Mouse (Mus musculus): ENCODE data around the gene Irf1. TPM values are rescaled to one million over a fixed set of nuclear protein-coding genes. Genes with fewer than 3 reads are reported as not detected.

The Irf1 gene
- polyA plus RNA-seq, 1 experiment from 2014 or later, result 3.6 TPM

DNA sequence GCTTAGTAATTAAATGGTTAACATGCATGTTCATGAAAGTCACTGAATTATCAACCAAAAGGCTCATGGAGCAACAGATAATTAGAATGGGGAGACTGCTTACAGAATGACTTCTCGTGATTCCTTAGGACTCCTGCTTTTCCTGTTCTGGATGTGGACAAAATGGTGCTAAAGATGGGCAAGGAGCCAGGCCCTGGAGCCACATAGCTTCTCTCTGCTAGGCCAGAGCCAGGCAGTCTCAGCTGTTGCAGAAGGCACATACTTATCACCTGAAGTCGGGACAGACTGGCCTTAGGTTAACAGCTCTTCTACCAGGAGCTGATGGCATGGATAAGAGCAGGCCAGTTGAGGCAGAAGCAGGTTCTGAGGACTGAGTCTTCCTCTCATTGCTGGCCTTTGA lies 40.9 kb downstream of the Irf1 start:
- DNase-seq (ENCODE audit: low spot score), result no peak
- H3K4me3 ChIP-seq, result no peak overlapping the region
- no peak overlapping the region for H3K27ac ChIP-seq
- H3K36me3 ChIP-seq, result no peaks in the 10 kb centered on the region
- no peaks in the 10 kb centered on the region for H3K9me3 ChIP-seq
- WGBS, result 72% methylated on average over 2 of the region's 2 CpGs
- peaks cover 12% of the 10 kb centered on the region for H3K4me1 ChIP-seq (replicated peaks)
- H3K27me3 ChIP-seq (ENCODE audit: insufficient read depth, poor library complexity, severe bottlenecking), result no peaks in the 10 kb centered on the region

GRCm38 (mm10) chr11:53811312-53811711 lies 41.5 kb downstream of the Irf1 start:
- DNase-seq (ENCODE audit: low spot score), result no peak
- Histone ChIP-seq H3K27me3 (ENCODE audit: insufficient read depth, poor library complexity, severe bottlenecking) (no peaks in the 10 kb centered on the region), H3K36me3 (no peaks in the 10 kb centered on the region), H3K4me3 (no peak overlapping the region), H3K9me3 (no peaks in the 10 kb centered on the region), H3K27ac (no peak overlapping the region), H3K4me1 (replicated peaks) (peaks cover 8% of the 10 kb centered on the region; the same call in 1 of the 2 replicates)
- 81% methylated on average over 3 of the region's 3 CpGs for WGBS

DNA sequence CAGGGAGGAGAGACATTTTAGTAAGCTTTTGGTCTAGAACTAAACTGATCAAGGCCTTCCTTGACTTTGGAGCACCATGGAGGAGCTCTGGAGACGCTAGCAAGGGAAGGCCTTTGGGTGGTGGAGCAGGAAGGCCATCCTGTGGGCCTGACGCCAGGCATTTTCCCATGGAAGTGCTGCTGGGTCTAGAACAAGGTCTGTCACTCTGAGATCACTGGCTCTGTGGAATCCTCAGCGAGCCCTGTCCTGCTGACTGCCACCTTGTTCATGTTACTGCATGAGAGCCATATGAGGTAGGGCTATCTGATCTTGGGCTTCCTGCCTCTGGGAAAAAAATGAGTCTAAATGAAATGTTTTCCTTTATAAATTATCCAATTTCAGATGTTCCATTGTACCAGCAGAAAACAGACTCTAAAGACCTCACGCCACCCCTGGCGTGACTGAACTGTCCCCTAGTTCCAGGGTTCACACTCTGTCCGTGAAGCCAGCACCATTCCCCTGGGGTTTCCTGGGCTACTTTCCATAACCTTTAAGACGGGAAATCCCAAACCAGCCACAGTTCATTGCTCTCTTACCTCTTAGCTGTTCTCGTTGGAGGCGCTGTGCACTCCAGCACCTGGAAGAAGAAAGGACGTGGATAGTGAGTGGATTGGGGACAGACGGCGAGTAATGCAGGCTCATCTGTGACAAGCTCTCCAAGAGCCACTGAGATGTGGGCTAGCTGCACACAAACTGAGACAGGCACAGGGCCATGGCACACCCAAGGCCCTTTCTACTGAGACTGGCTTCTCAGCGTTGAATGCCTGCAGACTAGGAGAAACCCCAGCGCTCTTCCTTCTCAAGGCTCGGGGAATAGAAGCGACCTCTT lies 43.4 kb downstream of the Irf1 start:
- H3K27me3 ChIP-seq (ENCODE audit: insufficient read depth, poor library complexity, severe bottlenecking), result no peaks in the 10 kb centered on the region
- no peaks in the 10 kb centered on the region for H3K9me3 ChIP-seq
- no peaks in the 10 kb centered on the region for H3K36me3 ChIP-seq
- 86% methylated on average over 16 of the region's 16 CpGs for WGBS
- H3K27ac ChIP-seq, result no peak overlapping the region
- H3K4me1 ChIP-seq (replicated peaks), result peaks cover 8% of the 10 kb centered on the region; the same call in 1 of the 2 replicates
- no peak for DNase-seq (ENCODE audit: low spot score)
- no peak overlapping the region for H3K4me3 ChIP-seq

DNA sequence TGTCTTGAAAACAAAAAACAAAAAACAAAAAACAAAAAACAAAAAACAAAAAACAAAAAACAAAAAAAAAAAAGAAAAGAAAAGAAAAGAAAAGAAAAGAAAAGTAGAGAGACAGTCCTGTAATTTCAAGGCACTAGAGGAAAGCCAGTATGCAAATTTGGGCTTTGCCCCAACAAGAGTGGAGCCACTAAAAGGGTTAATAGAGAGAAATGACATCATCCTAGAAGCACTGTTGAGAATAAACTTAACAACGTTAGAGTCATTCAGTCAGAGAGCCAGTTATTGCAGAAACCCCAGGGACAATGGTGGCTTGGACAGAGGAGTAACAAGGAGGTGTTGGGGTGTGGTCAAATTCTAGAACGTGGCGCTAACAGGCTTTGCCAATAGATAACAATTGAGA lies 45.0 kb downstream of the Irf1 start:
- 74% methylated on average over 3 of the region's 3 CpGs for WGBS
- no peak overlapping the region for H3K4me3 ChIP-seq
- no peaks in the 10 kb centered on the region; the same call in 1 of the 2 replicates for H3K4me1 ChIP-seq (replicated peaks)
- H3K36me3 ChIP-seq, result no peaks in the 10 kb centered on the region
- H3K27me3 ChIP-seq (ENCODE audit: insufficient read depth, poor library complexity, severe bottlenecking), result no peaks in the 10 kb centered on the region
- no peak overlapping the region for H3K27ac ChIP-seq
- no peaks in the 10 kb centered on the region for H3K9me3 ChIP-seq
- no peak for DNase-seq (ENCODE audit: low spot score)

- DNase-seq (ENCODE audit: low spot score), result no peak
- H3K4me1 ChIP-seq (replicated peaks), result peaks cover 3% of the 10 kb centered on the region; the same call in 1 of the 2 replicates
- no peaks in the 10 kb centered on the region for H3K36me3 ChIP-seq
- H3K27me3 ChIP-seq (ENCODE audit: insufficient read depth, poor library complexity, severe bottlenecking), result no peaks in the 10 kb centered on the region
- no peaks in the 10 kb centered on the region for H3K9me3 ChIP-seq
- 94% methylated on average over 5 of the region's 5 CpGs for WGBS
- no peak overlapping the region for H3K27ac ChIP-seq
- no peak overlapping the region for H3K4me3 ChIP-seq
Measured at GRCm38 (mm10) chr11:53816841-53817375, 47.1 kb downstream of the Irf1 start.

DNA sequence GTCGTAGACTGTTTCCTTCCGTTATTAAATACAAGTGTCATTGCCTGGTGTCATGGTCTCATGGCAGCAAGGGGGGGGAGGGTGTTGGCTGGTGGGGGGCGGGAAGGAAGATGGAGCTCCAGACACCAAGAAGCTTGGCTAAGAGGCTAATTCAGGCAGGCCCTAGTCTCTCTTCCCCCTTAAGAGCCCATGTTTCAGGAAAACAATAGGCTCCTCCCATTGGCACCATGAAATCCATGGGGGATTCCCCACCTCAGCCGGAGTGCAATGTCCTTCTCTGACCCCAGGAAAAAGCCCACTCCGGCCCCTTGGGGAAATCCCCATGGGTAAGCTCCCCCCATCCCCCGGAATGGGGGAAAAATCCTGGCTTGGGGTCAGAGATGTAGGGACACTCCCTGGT lies 49.0 kb downstream of the Irf1 start:
- Histone ChIP-seq H3K4me1 (replicated peaks) (peaks cover 3% of the 10 kb centered on the region; the same call in 1 of the 2 replicates), H3K9me3 (no peaks in the 10 kb centered on the region), H3K27me3 (ENCODE audit: insufficient read depth, poor library complexity, severe bottlenecking) (no peaks in the 10 kb centered on the region), H3K4me3 (no peak overlapping the region), H3K27ac (no peak overlapping the region), H3K36me3 (no peaks in the 10 kb centered on the region)
- no peak for DNase-seq (ENCODE audit: low spot score)
- WGBS, result 67% methylated on average over 6 of the region's 6 CpGs

DNA sequence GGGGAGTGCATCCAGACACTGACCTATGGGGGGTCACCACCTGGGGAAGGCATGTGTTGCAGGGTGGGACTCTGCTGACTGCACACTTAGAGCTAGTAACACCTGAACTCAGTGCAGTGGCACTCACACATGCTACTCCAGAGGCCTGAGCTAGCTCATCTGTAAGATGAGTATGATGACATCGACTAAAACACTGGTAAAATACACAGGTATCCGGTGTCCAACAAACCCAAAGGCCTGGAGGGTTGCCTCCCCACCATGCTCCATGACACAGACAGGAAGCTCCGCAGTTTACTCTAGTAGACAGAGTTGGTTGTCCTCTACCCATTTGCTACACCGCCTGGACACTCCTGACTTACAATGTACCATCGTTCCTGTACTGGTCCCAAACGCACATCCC lies 49.7 kb downstream of the Irf1 start:
- Histone ChIP-seq H3K27ac (no peak overlapping the region), H3K4me1 (replicated peaks) (peaks cover 3% of the 10 kb centered on the region; the same call in 1 of the 2 replicates), H3K36me3 (no peaks in the 10 kb centered on the region), H3K9me3 (no peaks in the 10 kb centered on the region), H3K27me3 (ENCODE audit: insufficient read depth, poor library complexity, severe bottlenecking) (no peaks in the 10 kb centered on the region), H3K4me3 (no peak overlapping the region)
- WGBS, result 87% methylated on average over 6 of the region's 6 CpGs
- DNase-seq (ENCODE audit: low spot score), result no peak

- Histone ChIP-seq H3K36me3 (no peaks in the 10 kb centered on the region), H3K4me1 (replicated peaks) (peaks cover 3% of the 10 kb centered on the region; the same call in 1 of the 2 replicates), H3K9me3 (no peaks in the 10 kb centered on the region), H3K27ac (no peak overlapping the region), H3K4me3 (no peak overlapping the region), H3K27me3 (ENCODE audit: insufficient read depth, poor library complexity, severe bottlenecking) (no peaks in the 10 kb centered on the region)
- DNase-seq (ENCODE audit: low spot score), result no peak
- WGBS, result 93% methylated on average over 13 of the region's 13 CpGs
Measured at GRCm38 (mm10) chr11:53820516-53821170, 50.8 kb downstream of the Irf1 start.

- 84% methylated on average over 11 of the region's 11 CpGs for WGBS
- Histone ChIP-seq H3K4me3 (no peak overlapping the region), H3K27ac (no peak overlapping the region), H3K27me3 (ENCODE audit: insufficient read depth, poor library complexity, severe bottlenecking) (no peaks in the 10 kb centered on the region), H3K9me3 (no peaks in the 10 kb centered on the region), H3K4me1 (replicated peaks) (peaks cover 3% of the 10 kb centered on the region; the same call in 1 of the 2 replicates), H3K36me3 (no peaks in the 10 kb centered on the region)
- no peak for DNase-seq (ENCODE audit: low spot score)
Measured at GRCm38 (mm10) chr11:53821230-53821944, 51.6 kb downstream of the Irf1 start.

GRCm38 (mm10) chr11:53821945-53822338 lies 52.1 kb downstream of the Irf1 start:
- Histone ChIP-seq H3K9me3 (no peaks in the 10 kb centered on the region), H3K4me3 (no peak overlapping the region), H3K27ac (no peak overlapping the region), H3K27me3 (ENCODE audit: insufficient read depth, poor library complexity, severe bottlenecking) (no peaks in the 10 kb centered on the region), H3K4me1 (replicated peaks) (peaks cover 3% of the 10 kb centered on the region; the same call in 1 of the 2 replicates), H3K36me3 (no peaks in the 10 kb centered on the region)
- DNase-seq (ENCODE audit: low spot score), result no peak
- 92% methylated on average over 3 of the region's 3 CpGs for WGBS

DNA sequence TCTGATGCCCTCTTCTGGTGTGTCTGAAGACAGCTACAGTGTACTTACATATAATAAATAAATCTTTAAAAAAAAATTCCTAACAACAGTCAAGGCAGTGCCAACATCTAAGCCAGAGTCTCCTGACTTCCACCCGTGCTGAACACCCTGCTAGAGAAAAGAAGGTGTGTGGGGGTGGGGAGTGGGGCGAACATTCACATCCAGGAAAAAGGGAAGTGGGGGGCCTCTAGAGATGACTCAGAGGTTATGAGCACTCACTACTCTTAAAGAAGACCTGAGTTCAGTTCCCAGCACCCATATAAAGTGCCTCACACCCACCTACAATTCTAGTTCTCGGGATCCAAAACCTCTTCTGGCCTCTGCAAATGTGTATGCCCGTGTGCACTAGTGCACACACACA lies 55.6 kb downstream of the Irf1 start:
- Histone ChIP-seq H3K36me3 (no peaks in the 10 kb centered on the region), H3K4me3 (no peak overlapping the region), H3K9me3 (peaks cover 6% of the 10 kb centered on the region; the same call in 1 of the 2 replicates), H3K27ac (no peak overlapping the region), H3K27me3 (ENCODE audit: insufficient read depth, poor library complexity, severe bottlenecking) (no peaks in the 10 kb centered on the region), H3K4me1 (replicated peaks) (peaks cover 3% of the 10 kb centered on the region; the same call in 1 of the 2 replicates)
- 91% methylated on average over 4 of the region's 4 CpGs for whole genome bisulfite sequencing
- DNase-seq (ENCODE audit: low spot score), result no peak

Data from hindbrain, embryonic 10.5 days (tissue).